8 mouse cellular contexts compared by ENCODE assay signal in the genomic region with DNA sequence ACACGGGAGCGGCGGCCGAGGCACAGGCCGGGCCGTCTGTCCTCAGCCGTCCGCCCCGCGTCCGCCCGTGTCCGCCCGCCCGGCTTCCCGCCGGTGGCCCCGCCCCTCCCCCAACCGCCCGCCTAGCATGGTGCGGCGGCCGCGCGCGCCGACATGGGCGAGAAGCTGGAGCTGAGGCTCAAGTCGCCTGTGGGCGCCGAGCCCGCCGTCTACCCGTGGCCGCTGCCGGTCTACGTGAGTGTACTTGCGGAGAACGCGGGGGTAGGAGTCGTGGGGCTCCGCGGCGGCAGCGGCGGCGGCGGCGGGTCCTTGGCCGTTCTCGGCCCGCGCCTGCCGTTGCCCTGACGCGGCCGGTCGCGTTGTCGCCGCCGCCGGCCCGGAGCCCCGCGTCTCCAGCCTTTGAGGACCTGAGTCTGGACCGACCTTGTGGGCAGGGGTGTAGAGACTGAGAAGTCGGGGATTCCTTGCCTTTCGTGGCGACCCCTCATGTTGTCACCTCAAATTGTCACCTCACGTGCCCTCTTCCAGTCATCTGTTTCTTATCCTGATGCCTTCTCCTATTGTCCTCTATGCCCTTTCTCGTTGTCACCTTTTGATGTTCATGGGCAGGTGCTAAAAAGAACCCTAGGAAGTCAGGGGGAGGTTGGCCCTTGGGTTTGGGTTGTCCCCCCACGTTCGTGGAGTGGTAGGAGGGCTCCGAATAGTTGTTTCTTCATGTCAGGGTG. TPM values are rescaled to one million over a fixed set of nuclear protein-coding genes. Genes with fewer than 3 reads are reported as not detected.
DNase-seq lines count a peak whose midpoint lies in the region; ATAC-seq and TF ChIP-seq lines count a peak whose summit lies in the region.

No protein-coding gene starts in this region.

- peak overlapping the region; percentile 65 for H3K4me3 ChIP-seq in kidney, embryonic 15.5 days (replicated peaks)
- peak overlapping the region; percentile 79 for H3K4me3 ChIP-seq in embryonic facial prominence, embryonic 11.5 days (ENCODE audit: low read depth, low read length)
- H3K4me3 ChIP-seq in hindbrain, embryonic 16.5 days (ENCODE audit: low read length), result peak overlapping the region; percentile 82
- H3K4me3 ChIP-seq in midbrain, postnatal 0 days (ENCODE audit: low read depth, low read length), result peak overlapping the region; percentile 97

- H3K36me3 ChIP-seq in kidney, embryonic 15.5 days, result no peaks in the 10 kb centered on the region
- no peaks in the 10 kb centered on the region for H3K36me3 ChIP-seq in embryonic facial prominence, embryonic 11.5 days (replicated peaks; ENCODE audit: control insufficient read depth, insufficient read depth, low read depth, low read length)
- H3K36me3 ChIP-seq in hindbrain, embryonic 16.5 days (ENCODE audit: control insufficient read depth, insufficient read depth, low read length), result no peaks in the 10 kb centered on the region
- no peaks in the 10 kb centered on the region for H3K36me3 ChIP-seq in midbrain, postnatal 0 days (ENCODE audit: insufficient read depth, low read length)

- TF ChIP-seq CTCF in midbrain, postnatal 0 days (IDR thresholded peaks at IDR 0.05), result no peak

- under 1% methylated on average over 75 of the region's 75 CpGs for WGBS in kidney, embryonic 15.5 days
- under 1% methylated on average over 44 of the region's 75 CpGs for WGBS in embryonic facial prominence, embryonic 11.5 days
- WGBS in hindbrain, embryonic 16.5 days, result under 1% methylated on average over 57 of the region's 75 CpGs
- under 1% methylated on average over 62 of the region's 75 CpGs for WGBS in midbrain, postnatal 0 days

- peak overlapping the region; percentile 85 for H3K27ac ChIP-seq in kidney, embryonic 15.5 days
- peak overlapping the region; percentile 44; the same call in 1 of the 2 replicates for H3K27ac ChIP-seq in embryonic facial prominence, embryonic 11.5 days (replicated peaks; ENCODE audit: low read depth, low read length)
- H3K27ac ChIP-seq in hindbrain, embryonic 16.5 days (ENCODE audit: low read depth, low read length), result peak overlapping the region; percentile 86
- H3K27ac ChIP-seq in midbrain, postnatal 0 days (ENCODE audit: low read depth, low read length), result peak overlapping the region; percentile 86

- no peaks in the 10 kb centered on the region for H3K9me3 ChIP-seq in kidney, embryonic 15.5 days (replicated peaks)
- H3K9me3 ChIP-seq in embryonic facial prominence, embryonic 11.5 days (replicated peaks; ENCODE audit: control insufficient read depth, low read length), result no peaks in the 10 kb centered on the region
- no peaks in the 10 kb centered on the region for H3K9me3 ChIP-seq in hindbrain, embryonic 16.5 days (ENCODE audit: control insufficient read depth, low read length)
- H3K9me3 ChIP-seq in midbrain, postnatal 0 days (ENCODE audit: low read length), result no peaks in the 10 kb centered on the region

- ATAC-seq in kidney, embryonic 15.5 days (replicated peaks; ENCODE audit: low FRiP score), result no peak
- no peak for ATAC-seq in embryonic facial prominence, embryonic 11.5 days (replicated peaks; ENCODE audit: insufficient number of reproducible peaks, low FRiP score, low TSS enrichment, low read depth)
- ATAC-seq in hindbrain, embryonic 16.5 days, result no peak
- no peak for ATAC-seq in midbrain, postnatal 0 days (ENCODE audit: low FRiP score)

- H3K9ac ChIP-seq in kidney, embryonic 15.5 days, result peak overlapping the region; percentile 98
- H3K9ac ChIP-seq in embryonic facial prominence, embryonic 11.5 days (replicated peaks; ENCODE audit: low read length), result peak overlapping the region; percentile 90
- peak overlapping the region; percentile 81 for H3K9ac ChIP-seq in hindbrain, embryonic 16.5 days (ENCODE audit: low read depth, low read length)
- peak overlapping the region; percentile 92 for H3K9ac ChIP-seq in midbrain, postnatal 0 days (replicated peaks; ENCODE audit: low read length, poor library complexity, severe bottlenecking)

- H3K27me3 ChIP-seq in kidney, embryonic 15.5 days, result no peaks in the 10 kb centered on the region
- no peaks in the 10 kb centered on the region for H3K27me3 ChIP-seq in embryonic facial prominence, embryonic 11.5 days (ENCODE audit: control insufficient read depth, insufficient read depth, low read length)
- H3K27me3 ChIP-seq in hindbrain, embryonic 16.5 days (replicated peaks; ENCODE audit: control insufficient read depth, insufficient read depth, low read length), result no peaks in the 10 kb centered on the region
- H3K27me3 ChIP-seq in midbrain, postnatal 0 days (ENCODE audit: insufficient read depth, low read length), result no peaks in the 10 kb centered on the region

- peak overlapping the region; percentile 87 for H3K4me2 ChIP-seq in kidney, embryonic 15.5 days
- peak overlapping the region; percentile 65 for H3K4me2 ChIP-seq in embryonic facial prominence, embryonic 11.5 days (ENCODE audit: low read depth, low read length)
- H3K4me2 ChIP-seq in hindbrain, embryonic 16.5 days (ENCODE audit: low read length), result peak overlapping the region; percentile 65
- peak overlapping the region; percentile 94 for H3K4me2 ChIP-seq in midbrain, postnatal 0 days (ENCODE audit: low read depth, low read length, poor library complexity, severe bottlenecking)

- no peak for DNase-seq in kidney, postnatal 10 days
- DNase-seq in embryonic facial prominence, embryonic 11.5 days (ENCODE audit: low spot score), result no peak
- peak; percentile 26 for DNase-seq in midbrain, postnatal 0 days (ENCODE audit: low spot score)
- DNase-seq in retina, postnatal 1 day, result no peak
- DNase-seq in cerebellum, adult 11-12 months, result no peak
- no peak for DNase-seq in urinary bladder, postnatal 36 days (ENCODE audit: low spot score in 2 of 2)

- peaks cover 62% of the 10 kb centered on the region for H3K4me1 ChIP-seq in kidney, embryonic 15.5 days
- H3K4me1 ChIP-seq in embryonic facial prominence, embryonic 11.5 days (ENCODE audit: control insufficient read depth, insufficient read depth, low read length), result peaks cover 12% of the 10 kb centered on the region
- peaks cover 35% of the 10 kb centered on the region for H3K4me1 ChIP-seq in hindbrain, embryonic 16.5 days (ENCODE audit: control insufficient read depth, insufficient read depth, low read depth, low read length)
- peaks cover 22% of the 10 kb centered on the region for H3K4me1 ChIP-seq in midbrain, postnatal 0 days (ENCODE audit: insufficient read depth, low read length)

RNA-seq across cellular contexts. Expression of gene Dot1l, which starts 0.4 kb away (rescaled TPM):
- 17.3 and 21.8 TPM in 2 replicates for polyA plus RNA-seq in kidney, embryonic 15.5 days (2015; fragmentation: Nextera tagmentation; extraction: Ambion mirVana)
- 13.8 and 16.6 TPM in 2 replicates for polyA plus RNA-seq in embryonic facial prominence, embryonic 11.5 days (2014; fragmentation: Nextera tagmentation; extraction: Ambion mirVana)
- polyA plus RNA-seq in hindbrain, embryonic 16.5 days (2015; fragmentation: Nextera tagmentation; extraction: Ambion mirVana), result 13.2 and 16.9 TPM in 2 replicates
- 23.8 and 34.4 TPM in 2 replicates for total RNA-seq in midbrain, postnatal 0 days (2014; rRNA removed)
- 9.9 and 13.4 TPM in 2 replicates for polyA plus RNA-seq in midbrain, postnatal 0 days (2015; fragmentation: Nextera tagmentation; extraction: Ambion mirVana)

RNA-seq across cellular contexts. Expression of gene Ap3d1, which starts 13.4 kb away (rescaled TPM):
- polyA plus RNA-seq in kidney, embryonic 15.5 days (2015; fragmentation: Nextera tagmentation; extraction: Ambion mirVana), result 68.1 and 70.9 TPM in 2 replicates
- 57.6 and 61.0 TPM in 2 replicates for polyA plus RNA-seq in embryonic facial prominence, embryonic 11.5 days (2014; fragmentation: Nextera tagmentation; extraction: Ambion mirVana)
- 102 and 105 TPM in 2 replicates for polyA plus RNA-seq in hindbrain, embryonic 16.5 days (2015; fragmentation: Nextera tagmentation; extraction: Ambion mirVana)
- 182 and 183 TPM in 2 replicates for total RNA-seq in midbrain, postnatal 0 days (2014; rRNA removed)
- polyA plus RNA-seq in midbrain, postnatal 0 days (2015; fragmentation: Nextera tagmentation; extraction: Ambion mirVana), result 95.4 and 105 TPM in 2 replicates

RNA-seq across cellular contexts. Expression of gene Sf3a2, which starts 42.5 kb away (rescaled TPM):
- 78.2 and 92.6 TPM in 2 replicates for polyA plus RNA-seq in kidney, embryonic 15.5 days (2015; fragmentation: Nextera tagmentation; extraction: Ambion mirVana)
- 92.6 and 93.9 TPM in 2 replicates for polyA plus RNA-seq in embryonic facial prominence, embryonic 11.5 days (2014; fragmentation: Nextera tagmentation; extraction: Ambion mirVana)
- polyA plus RNA-seq in hindbrain, embryonic 16.5 days (2015; fragmentation: Nextera tagmentation; extraction: Ambion mirVana), result 44.7 and 59.9 TPM in 2 replicates
- total RNA-seq in midbrain, postnatal 0 days (2014; rRNA removed), result 18.3 and 34.2 TPM in 2 replicates
- 61.5 and 64.3 TPM in 2 replicates for polyA plus RNA-seq in midbrain, postnatal 0 days (2015; fragmentation: Nextera tagmentation; extraction: Ambion mirVana)

RNA-seq across cellular contexts. Expression of gene Plekhj1, which starts 43.0 kb away (rescaled TPM):
- 126 and 130 TPM in 2 replicates for polyA plus RNA-seq in kidney, embryonic 15.5 days (2015; fragmentation: Nextera tagmentation; extraction: Ambion mirVana)
- 119 and 137 TPM in 2 replicates for polyA plus RNA-seq in embryonic facial prominence, embryonic 11.5 days (2014; fragmentation: Nextera tagmentation; extraction: Ambion mirVana)
- polyA plus RNA-seq in hindbrain, embryonic 16.5 days (2015; fragmentation: Nextera tagmentation; extraction: Ambion mirVana), result 129 and 140 TPM in 2 replicates
- total RNA-seq in midbrain, postnatal 0 days (2014; rRNA removed), result 68.0 and 88.1 TPM in 2 replicates
- 94.1 and 103 TPM in 2 replicates for polyA plus RNA-seq in midbrain, postnatal 0 days (2015; fragmentation: Nextera tagmentation; extraction: Ambion mirVana)

RNA-seq across cellular contexts. Expression of gene Amh, which starts 49.6 kb away (rescaled TPM):
- 0.09 TPM in 1 of 2 replicates, not detected in the other for polyA plus RNA-seq in kidney, embryonic 15.5 days (2015; fragmentation: Nextera tagmentation; extraction: Ambion mirVana)
- not detected in 2 replicates for polyA plus RNA-seq in embryonic facial prominence, embryonic 11.5 days (2014; fragmentation: Nextera tagmentation; extraction: Ambion mirVana)
- not detected in 2 replicates for polyA plus RNA-seq in hindbrain, embryonic 16.5 days (2015; fragmentation: Nextera tagmentation; extraction: Ambion mirVana)
- total RNA-seq in midbrain, postnatal 0 days (2014; rRNA removed), result 0.82 and 2.9 TPM in 2 replicates
- polyA plus RNA-seq in midbrain, postnatal 0 days (2015; fragmentation: Nextera tagmentation; extraction: Ambion mirVana), result not detected in 2 replicates
